Mouse (Mus musculus): ENCODE results near the gene Gm28308.

- no peak for TF ChIP-seq CTCF (IDR thresholded peaks at IDR 0.05; ENCODE audit: low read depth)
- TF ChIP-seq EP300 (IDR thresholded peaks at IDR 0.05; ENCODE audit: low read depth) = no peak
Measured at GRCm38 (mm10) chr6:52189172-52189591, 24.0 kb downstream of the Gm28308 start.

Data from liver, embryonic 14.5 days (tissue).